ENCODE assay signal across 9 mouse cellular contexts in genomic region chr1:51914095-51914494, GRCm38 (mm10). TPM values are rescaled to one million over a fixed set of nuclear protein-coding genes. Genes with fewer than 3 reads are reported as not detected.
DNase-seq lines count a peak whose midpoint lies in the region; ATAC-seq lines count a peak whose summit lies in the region.
"Had no signal": no experiment of that assay in that cellular context is flagged by ENCODE, and none has a peak within 500 bp of the region (broad histone marks: within the 10 kb centered on the region; RNA-seq: fewer than 3 reads in every experiment).

No protein-coding gene starts in this region.

- peak overlapping the region; percentile 67; the same call in 1 of the 2 replicates for H3K4me2 ChIP-seq in heart, embryonic 11.5 days
- peak overlapping the region; percentile 29 for H3K4me2 ChIP-seq in embryonic facial prominence, embryonic 11.5 days (ENCODE audit: low read depth, low read length)
- H3K4me2 ChIP-seq in hindbrain, embryonic 15.5 days, result peak overlapping the region; percentile 65
- H3K4me2 ChIP-seq in midbrain, embryonic 14.5 days (ENCODE audit: low read length), result peak overlapping the region; percentile 72

- H3K9me3 ChIP-seq in heart, embryonic 11.5 days (replicated peaks; ENCODE audit: control insufficient read depth, low read length), result no peaks in the 10 kb centered on the region
- no peaks in the 10 kb centered on the region for H3K9me3 ChIP-seq in embryonic facial prominence, embryonic 11.5 days (replicated peaks; ENCODE audit: control insufficient read depth, low read length)
- H3K9me3 ChIP-seq in hindbrain, embryonic 15.5 days, result no peaks in the 10 kb centered on the region
- H3K9me3 ChIP-seq in midbrain, embryonic 14.5 days (ENCODE audit: control insufficient read depth, low read length), result no peaks in the 10 kb centered on the region

- H3K4me3 ChIP-seq in heart, embryonic 11.5 days (ENCODE audit: low read depth, low read length), result no peak overlapping the region
- no peak overlapping the region for H3K4me3 ChIP-seq in embryonic facial prominence, embryonic 11.5 days (ENCODE audit: low read depth, low read length)
- H3K4me3 ChIP-seq in hindbrain, embryonic 15.5 days, result 0 out of 2 replicates have a peak overlapping the region, but pooled peaks have one; percentile 84
- H3K4me3 ChIP-seq in midbrain, embryonic 14.5 days (replicated peaks; ENCODE audit: low read depth, low read length), result 0 out of 2 replicates have a peak overlapping the region, but pooled peaks have one; percentile 80

- H3K9ac ChIP-seq in heart, embryonic 11.5 days (ENCODE audit: low read depth, low read length), result no peak overlapping the region
- no peak overlapping the region for H3K9ac ChIP-seq in embryonic facial prominence, embryonic 11.5 days (replicated peaks; ENCODE audit: low read length)
- H3K9ac ChIP-seq in hindbrain, embryonic 15.5 days, result no peak overlapping the region
- no peak overlapping the region for H3K9ac ChIP-seq in midbrain, embryonic 14.5 days (replicated peaks; ENCODE audit: low read length)

- WGBS in heart, embryonic 11.5 days (ENCODE audit: insufficient replicate concordance), result 76% methylated on average over 3 of the region's 3 CpGs
- 72% methylated on average over 3 of the region's 3 CpGs for WGBS in embryonic facial prominence, embryonic 11.5 days
- WGBS in hindbrain, embryonic 15.5 days, result 87% methylated on average over 3 of the region's 3 CpGs
- 90% methylated on average over 3 of the region's 3 CpGs for WGBS in midbrain, embryonic 14.5 days

- peaks cover 13% of the 10 kb centered on the region for H3K4me1 ChIP-seq in heart, embryonic 11.5 days (ENCODE audit: control insufficient read depth, insufficient read depth, low read length)
- H3K4me1 ChIP-seq in embryonic facial prominence, embryonic 11.5 days (ENCODE audit: control insufficient read depth, insufficient read depth, low read length), result no peaks in the 10 kb centered on the region; the same call in 1 of the 2 replicates
- H3K4me1 ChIP-seq in hindbrain, embryonic 15.5 days (replicated peaks), result peaks cover 33% of the 10 kb centered on the region
- H3K4me1 ChIP-seq in midbrain, embryonic 14.5 days (ENCODE audit: control insufficient read depth, insufficient read depth, low read length), result peaks cover 29% of the 10 kb centered on the region

- no peak for ATAC-seq in heart, embryonic 11.5 days (replicated peaks; ENCODE audit: insufficient number of reproducible peaks, low FRiP score, low TSS enrichment)
- ATAC-seq in embryonic facial prominence, embryonic 11.5 days (replicated peaks; ENCODE audit: insufficient number of reproducible peaks, low FRiP score, low TSS enrichment, low read depth), result no peak
- no peak for ATAC-seq in hindbrain, embryonic 15.5 days (ENCODE audit: low FRiP score, low read depth)
- no peak for ATAC-seq in midbrain, embryonic 14.5 days (ENCODE audit: low FRiP score, low TSS enrichment)
- ATAC-seq in cerebellum, adult (ENCODE audit: insufficient number of reproducible peaks, low FRiP score, low TSS enrichment), result no peak

- no peaks in the 10 kb centered on the region for H3K36me3 ChIP-seq in heart, embryonic 11.5 days (ENCODE audit: control insufficient read depth, insufficient read depth, low read length)
- no peaks in the 10 kb centered on the region for H3K36me3 ChIP-seq in embryonic facial prominence, embryonic 11.5 days (replicated peaks; ENCODE audit: control insufficient read depth, insufficient read depth, low read depth, low read length)
- H3K36me3 ChIP-seq in hindbrain, embryonic 15.5 days, result no peaks in the 10 kb centered on the region
- no peaks in the 10 kb centered on the region for H3K36me3 ChIP-seq in midbrain, embryonic 14.5 days (ENCODE audit: control insufficient read depth, insufficient read depth, low read length)

- no peaks in the 10 kb centered on the region for H3K27me3 ChIP-seq in heart, embryonic 11.5 days (ENCODE audit: control insufficient read depth, insufficient read depth, low read length)
- no peaks in the 10 kb centered on the region for H3K27me3 ChIP-seq in embryonic facial prominence, embryonic 11.5 days (ENCODE audit: control insufficient read depth, insufficient read depth, low read length)
- H3K27me3 ChIP-seq in hindbrain, embryonic 15.5 days, result no peaks in the 10 kb centered on the region
- H3K27me3 ChIP-seq in midbrain, embryonic 14.5 days (ENCODE audit: control insufficient read depth, insufficient read depth, low read length), result no peaks in the 10 kb centered on the region

- H3K27ac ChIP-seq in heart, embryonic 11.5 days (ENCODE audit: low read depth, low read length), result no peak overlapping the region
- H3K27ac ChIP-seq in embryonic facial prominence, embryonic 11.5 days (replicated peaks; ENCODE audit: low read depth, low read length), result no peak overlapping the region
- H3K27ac ChIP-seq in hindbrain, embryonic 15.5 days (replicated peaks), result no peak overlapping the region
- no peak overlapping the region for H3K27ac ChIP-seq in midbrain, embryonic 14.5 days (replicated peaks; ENCODE audit: low read depth, low read length)

- no peak for DNase-seq in heart, postnatal 25 days (ENCODE audit: low spot score)
- DNase-seq in embryonic facial prominence, embryonic 11.5 days (ENCODE audit: low spot score), result no peak
- no peak for DNase-seq in midbrain, embryonic 14.5 days
- no peak for DNase-seq in ovary, postnatal 36 days (ENCODE audit: low spot score)
- DNase-seq in thymus, adult 18-20 months, result no peak
- DNase-seq: kidney, adult 8-10 months had no signal

- intact Hi-C loops in heart, postnatal 25 days (cut with DNase I), result loop anchor here (2.0 to 5.0 kb wide), 2 partner anchors 37 to 133 kb away; no protein-coding TSS in a partner anchor

RNA-seq across cellular contexts. Expression of gene Myo1b, which starts 1.8 kb away (rescaled TPM):
- polyA plus RNA-seq in heart, embryonic 11.5 days (2014; fragmentation: Nextera tagmentation; extraction: Ambion mirVana), result 39.1 and 51.8 TPM in 2 replicates
- 10 to 100 TPM; 27.7 to 30.4 TPM for total RNA-seq in heart, postnatal 25 days (2021)
- polyA plus RNA-seq in embryonic facial prominence, embryonic 11.5 days (2014; fragmentation: Nextera tagmentation; extraction: Ambion mirVana), result 114 TPM in 2 replicates
- 50.1 and 64.1 TPM in 2 replicates for polyA plus RNA-seq in hindbrain, embryonic 15.5 days (2015; fragmentation: Nextera tagmentation; extraction: Ambion mirVana)
- 60.4 and 93.1 TPM in 2 replicates for polyA plus RNA-seq in midbrain, embryonic 14.5 days (2014; fragmentation: Nextera tagmentation; extraction: Ambion mirVana)

Comparison
In these comparisons a context has a peak if more than half of its experiments do, and no peak if none do; other contexts are left out.
1. H3K4me3 ChIP-seq: peak in hindbrain, embryonic 15.5 days (single experiment) and midbrain, embryonic 14.5 days (single experiment); none in heart, embryonic 11.5 days (single experiment) and embryonic facial prominence, embryonic 11.5 days (single experiment).
2. Peak in every context shown above with its lines, with median percentiles within 50 percentile points of each other: H3K4me2 ChIP-seq.